Mouse (Mus musculus): Measurements from ENCODE around the gene Tspan5.

DNA sequence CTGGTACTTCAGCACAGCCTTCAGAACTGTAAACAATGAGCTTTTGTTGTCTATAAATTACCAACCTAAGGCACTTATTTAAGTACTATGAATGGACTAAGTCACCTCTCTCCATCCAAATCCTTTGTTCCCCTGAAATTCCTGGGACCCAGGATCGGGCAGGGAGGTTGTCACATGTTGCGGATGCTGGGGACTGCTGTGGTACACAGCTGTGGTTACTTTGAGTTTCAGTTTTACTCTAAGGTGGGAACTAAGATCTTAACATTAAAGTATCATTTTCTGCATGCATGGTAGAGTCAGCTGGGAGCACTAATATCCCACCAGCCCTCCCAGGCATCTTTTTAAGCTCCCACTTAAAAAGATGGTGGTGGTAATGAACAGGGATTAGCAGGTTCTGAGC lies 167.3 kb downstream of the Tspan5 start:
- TF ChIP-seq POLR2A (IDR thresholded peaks at IDR 0.05; ENCODE audit: low read depth, low read length): no peak
- no peak for TF ChIP-seq CTCF (conservative IDR thresholded peaks at IDR 0.05; ENCODE audit: insufficient read depth, insufficient read length, low read depth, low read length)
